Mouse (Mus musculus) midbrain, embryonic 15.5 days (tissue): ENCODE measurements around the gene Mier2. TPM values are rescaled to one million over a fixed set of nuclear protein-coding genes. Genes with fewer than 3 reads are reported as not detected.

Experiments used
- ATAC-seq: fragments of 200-750 bp; cut with Nextera tagmentation; replicated peaks from 2 replicates; pipeline ENCODE4 v1.8.0; 2017; ENCODE audit warnings: moderate TSS enrichment
- H3K27ac ChIP-seq: fragments of 300-500 bp; sonication (generic); 2 replicates; pipeline ENCODE4 v1.5.1; 2015; ENCODE audit warnings: mild to moderate bottlenecking, inconsistent platforms
- H3K27me3 ChIP-seq: fragments of 300-500 bp; sonication (generic); replicated peaks from 2 replicates; pipeline ENCODE4 v1.6.1; 2015; ENCODE audit warnings: inconsistent platforms
- H3K36me3 ChIP-seq: fragments of 300-500 bp; sonication (generic); replicated peaks from 2 replicates; pipeline ENCODE4 v1.6.1; 2015; ENCODE audit warnings: inconsistent platforms
- H3K4me1 ChIP-seq: fragments of 300-500 bp; sonication (generic); 2 replicates; pipeline ENCODE4 v1.6.1; 2015; ENCODE audit warnings: inconsistent platforms
- H3K4me2 ChIP-seq: fragments of 300-500 bp; sonication (generic); 2 replicates; pipeline ENCODE4 v1.6.1; 2015; ENCODE audit warnings: inconsistent platforms, mild to moderate bottlenecking, moderate library complexity
- H3K4me3 ChIP-seq: fragments of 300-500 bp; sonication (generic); 2 replicates; pipeline ENCODE4 v1.5.1; 2015; ENCODE audit warnings: mild to moderate bottlenecking, inconsistent platforms
- H3K9ac ChIP-seq: fragments of 300-500 bp; sonication (generic); 2 replicates; pipeline ENCODE4 v1.6.1; 2015; ENCODE audit warnings: mild to moderate bottlenecking, inconsistent platforms
- H3K9me3 ChIP-seq: fragments of 300-500 bp; sonication (generic); 2 replicates; pipeline ENCODE4 v1.6.1; 2016; ENCODE audit warnings: inconsistent platforms
- WGBS: fragments of 180-500 bp; shearing (Covaris S2); methylation state at CpG from one replicate; pipeline ENCODE4 v1.1.7; 2015; ENCODE audit warnings: mixed read lengths; 5-methylcytosine and 5-hydroxymethylcytosine counted together
- polyA plus RNA-seq: library from polyadenylated mRNA; unstranded; fragments of >200 nt; fragmentation: Nextera tagmentation; extraction: Ambion mirVana; gene quantifications from 2 replicates; pipeline ENCODE4 v1.2.1, GENCODE M21; 2015

The Mier2 gene
- polyA plus RNA-seq, 1 experiment from 2014 or later: 70.4 TPM

- Histone ChIP-seq H3K4me3 (no peak overlapping the region), H3K4me1 (peaks cover 12% of the 10 kb centered on the region), H3K27ac (no peak overlapping the region), H3K9ac (no peak overlapping the region), H3K9me3 (no peaks in the 10 kb centered on the region), H3K4me2 (no peak overlapping the region), H3K36me3 (peaks cover 16% of the 10 kb centered on the region), H3K27me3 (no peaks in the 10 kb centered on the region)
- 78% methylated on average over 12 of the region's 12 CpGs for WGBS
- no peak for ATAC-seq
Observed at GRCm38 (mm10) chr10:79536461-79537080, 18.4 kb downstream of the Mier2 start.

DNA sequence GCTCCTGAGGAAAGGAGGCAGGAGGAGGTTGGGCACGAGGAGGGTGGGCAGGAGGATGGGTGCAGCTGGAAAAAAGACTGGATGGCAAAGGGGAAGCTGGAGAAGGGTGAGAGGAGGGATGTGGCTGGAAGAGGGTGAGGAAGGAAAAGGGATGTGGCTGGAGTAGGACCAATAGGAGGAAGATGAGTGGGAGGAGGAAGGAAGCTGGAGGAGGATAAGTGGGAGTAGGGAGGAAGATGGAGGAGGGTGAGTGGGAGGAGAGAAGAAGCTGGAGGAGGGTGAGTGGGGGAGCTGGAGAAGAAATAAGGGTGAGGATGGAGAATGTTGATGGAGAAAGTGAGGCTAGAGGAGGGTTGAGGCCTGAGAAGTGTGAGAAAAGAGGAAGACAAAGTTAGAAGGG lies 19.6 kb downstream of the Mier2 start:
- Histone ChIP-seq H3K4me3 (no peak overlapping the region), H3K27ac (no peak overlapping the region), H3K27me3 (no peaks in the 10 kb centered on the region), H3K4me1 (peaks cover 12% of the 10 kb centered on the region), H3K9ac (no peak overlapping the region), H3K36me3 (0 out of 2 replicates have a peak, but pooled peaks cover 9% of the 10 kb centered on the region), H3K9me3 (no peaks in the 10 kb centered on the region), H3K4me2 (no peak overlapping the region)
- 61% methylated on average over 1 of the region's 1 CpGs for WGBS
- ATAC-seq: no peak

DNA sequence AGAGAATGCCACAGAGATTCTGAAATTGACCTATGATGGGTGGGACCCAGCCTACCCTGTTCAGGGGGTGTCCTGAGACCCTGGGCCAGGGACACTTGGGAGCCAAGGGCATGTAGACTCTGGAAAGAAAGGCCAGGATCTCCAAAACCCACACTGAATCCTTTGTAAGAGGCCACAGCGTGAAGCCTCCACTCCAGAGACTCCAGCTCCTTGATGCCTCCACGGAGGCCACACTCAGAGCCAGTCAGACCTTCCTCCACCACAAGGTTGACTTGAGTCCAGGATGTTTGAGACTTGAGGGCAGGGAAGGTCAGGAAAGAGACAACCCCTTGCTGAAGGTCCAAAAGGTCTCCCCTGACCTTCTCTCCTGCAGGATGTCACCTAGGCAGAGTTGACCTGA lies 20.6 kb downstream of the Mier2 start:
- Histone ChIP-seq H3K4me1 (peaks cover 12% of the 10 kb centered on the region), H3K9ac (no peak overlapping the region), H3K4me2 (no peak overlapping the region), H3K27me3 (no peaks in the 10 kb centered on the region), H3K36me3 (0 out of 2 replicates have a peak, but pooled peaks cover 9% of the 10 kb centered on the region), H3K9me3 (no peaks in the 10 kb centered on the region), H3K4me3 (no peak overlapping the region), H3K27ac (no peak overlapping the region)
- ATAC-seq: no peak
- WGBS: 87% methylated on average over 2 of the region's 2 CpGs

GRCm38 (mm10) chr10:79533126-79533911 lies 21.7 kb downstream of the Mier2 start, which contains the start of gene Plpp2:
TSS of gene Plpp2 (minus strand) at chr10:79533796.
- under 1% methylated on average over 52 of the region's 52 CpGs for WGBS
- Histone ChIP-seq H3K4me3 (peak within 1 kb of the TSS; percentile 59), H3K27ac (no peak within 1 kb of the TSS), H3K4me1 (peaks cover 12% of the 10 kb centered on the region), H3K9me3 (no peaks in the 10 kb centered on the region), H3K4me2 (peak within 1 kb of the TSS; percentile 94), H3K9ac (peak within 1 kb of the TSS; percentile 53), H3K27me3 (no peaks in the 10 kb centered on the region), H3K36me3 (no peaks in the 10 kb centered on the region)
- peak; percentile 64 for ATAC-seq

GRCm38 (mm10) chr10:79532678-79533077 lies 22.3 kb downstream of the Mier2 start:
- 26% methylated on average over 3 of the region's 3 CpGs for WGBS
- ATAC-seq: no peak
- Histone ChIP-seq H3K9ac (peak overlapping the region; percentile 53; the same call in 1 of the 2 replicates), H3K9me3 (no peaks in the 10 kb centered on the region), H3K4me3 (peak overlapping the region; percentile 59), H3K27ac (no peak overlapping the region), H3K27me3 (no peaks in the 10 kb centered on the region), H3K4me1 (peaks cover 12% of the 10 kb centered on the region), H3K36me3 (no peaks in the 10 kb centered on the region), H3K4me2 (peak overlapping the region; percentile 94)

GRCm38 (mm10) chr10:79531593-79531992 lies 23.4 kb downstream of the Mier2 start:
- WGBS: 89% methylated on average over 3 of the region's 3 CpGs
- Histone ChIP-seq H3K27ac (no peak overlapping the region), H3K9me3 (no peaks in the 10 kb centered on the region), H3K36me3 (no peaks in the 10 kb centered on the region), H3K4me1 (peaks cover 12% of the 10 kb centered on the region), H3K27me3 (no peaks in the 10 kb centered on the region), H3K4me2 (no peak overlapping the region), H3K4me3 (no peak overlapping the region), H3K9ac (no peak overlapping the region)
- ATAC-seq: no peak

GRCm38 (mm10) chr10:79530721-79531120 lies 24.3 kb downstream of the Mier2 start:
- H3K27ac ChIP-seq: no peak overlapping the region
- 94% methylated on average over 13 of the region's 13 CpGs for WGBS
- no peak overlapping the region for H3K4me2 ChIP-seq
- H3K4me1 ChIP-seq: peaks cover 12% of the 10 kb centered on the region
- H3K27me3 ChIP-seq: no peaks in the 10 kb centered on the region
- no peak overlapping the region for H3K4me3 ChIP-seq
- H3K36me3 ChIP-seq: no peaks in the 10 kb centered on the region
- H3K9me3 ChIP-seq: no peaks in the 10 kb centered on the region
- no peak overlapping the region for H3K9ac ChIP-seq
- ATAC-seq: no peak

DNA sequence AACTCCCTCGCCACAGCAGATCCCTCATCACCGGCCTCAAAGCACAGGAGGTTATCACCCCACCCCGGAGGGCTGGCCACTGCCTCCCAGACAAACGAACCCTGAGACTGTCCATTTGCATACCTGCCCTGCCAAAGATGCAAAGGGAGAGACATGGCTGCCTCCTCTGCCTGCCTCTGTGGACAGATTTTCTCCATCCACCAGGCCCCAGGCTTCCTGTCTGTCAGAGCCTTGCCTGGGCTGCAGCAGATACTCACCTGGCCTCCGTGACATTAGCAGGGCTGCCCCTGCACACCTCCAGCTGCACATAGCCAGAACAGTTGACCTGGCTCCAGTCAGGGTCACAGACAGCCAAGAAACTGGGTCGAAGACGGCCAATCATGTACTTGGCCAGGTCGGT lies 24.8 kb downstream of the Mier2 start:
- Histone ChIP-seq H3K27me3 (no peaks in the 10 kb centered on the region), H3K4me1 (peaks cover 12% of the 10 kb centered on the region), H3K9ac (no peak overlapping the region), H3K4me3 (no peak overlapping the region), H3K9me3 (no peaks in the 10 kb centered on the region), H3K4me2 (no peak overlapping the region), H3K27ac (no peak overlapping the region), H3K36me3 (no peaks in the 10 kb centered on the region)
- no peak for ATAC-seq
- WGBS: 75% methylated on average over 8 of the region's 8 CpGs

GRCm38 (mm10) chr10:79528081-79528480 lies 26.9 kb downstream of the Mier2 start:
- no peak overlapping the region for H3K4me2 ChIP-seq
- H3K9ac ChIP-seq: no peak overlapping the region
- H3K4me1 ChIP-seq: peaks cover 3% of the 10 kb centered on the region
- no peaks in the 10 kb centered on the region for H3K27me3 ChIP-seq
- H3K36me3 ChIP-seq: no peaks in the 10 kb centered on the region
- no peak overlapping the region for H3K27ac ChIP-seq
- H3K9me3 ChIP-seq: no peaks in the 10 kb centered on the region
- H3K4me3 ChIP-seq: no peak overlapping the region
- 79% methylated on average over 3 of the region's 3 CpGs for WGBS
- ATAC-seq: no peak

GRCm38 (mm10) chr10:79527453-79527845 lies 27.6 kb downstream of the Mier2 start:
- 88% methylated on average over 6 of the region's 6 CpGs for WGBS
- H3K4me3 ChIP-seq: no peak overlapping the region
- no peaks in the 10 kb centered on the region for H3K27me3 ChIP-seq
- no peak overlapping the region for H3K27ac ChIP-seq
- H3K4me2 ChIP-seq: no peak overlapping the region
- no peak overlapping the region for H3K9ac ChIP-seq
- no peak for ATAC-seq
- H3K9me3 ChIP-seq: no peaks in the 10 kb centered on the region
- no peaks in the 10 kb centered on the region for H3K4me1 ChIP-seq
- H3K36me3 ChIP-seq: no peaks in the 10 kb centered on the region

- Histone ChIP-seq H3K4me1 (no peaks in the 10 kb centered on the region), H3K9me3 (no peaks in the 10 kb centered on the region), H3K4me3 (no peak overlapping the region), H3K27me3 (no peaks in the 10 kb centered on the region), H3K9ac (no peak overlapping the region), H3K4me2 (no peak overlapping the region), H3K27ac (no peak overlapping the region), H3K36me3 (no peaks in the 10 kb centered on the region)
- 90% methylated on average over 12 of the region's 12 CpGs for WGBS
- no peak for ATAC-seq
Observed at GRCm38 (mm10) chr10:79526661-79527452, 28.1 kb downstream of the Mier2 start.
